Mouse (Mus musculus) intestine, embryonic 14.5 days (tissue): ENCODE data around the gene Abcf2. TPM values are rescaled to one million over a fixed set of nuclear protein-coding genes. Genes with fewer than 3 reads are reported as not detected.
"Not testable (repeated sequence)": the region's sequence is repeated elsewhere in the genome, so short reads cannot be mapped to it uniquely, and the experiment has no call there.

Experiments used
- ATAC-seq: fragments of 200-750 bp; cut with Nextera tagmentation; replicated peaks from 2 replicates; pipeline ENCODE4 v1.8.0; 2017; ENCODE audit warnings: low read depth, moderate number of reproducible peaks, moderate TSS enrichment, moderate library complexity; ENCODE audit not compliant: low FRiP score, low TSS enrichment
- DNase-seq: peaks from one replicate; pipeline ENCODE4 v3.0.0-alpha.2; 2018; ENCODE audit warnings: low spot score
- H3K27ac ChIP-seq: fragments of 300-500 bp; sonication (generic); 2 replicates; pipeline ENCODE4 v1.5.1; 2014; ENCODE audit warnings: low read depth, mild to moderate bottlenecking, control low read depth
- H3K27me3 ChIP-seq: fragments of 300-500 bp; sonication (generic); replicated peaks from 2 replicates; pipeline ENCODE4 v1.6.1; 2014; ENCODE audit warnings: low read length, control low read depth; ENCODE audit not compliant: control insufficient read depth, insufficient read depth
- H3K36me3 ChIP-seq: fragments of 300-500 bp; sonication (generic); 2 replicates; pipeline ENCODE4 v1.6.1; 2014; ENCODE audit warnings: low read length, control low read depth; ENCODE audit not compliant: control insufficient read depth, insufficient read depth
- H3K4me1 ChIP-seq: fragments of 300-500 bp; sonication (generic); replicated peaks from 2 replicates; pipeline ENCODE4 v1.6.1; 2014; ENCODE audit warnings: low read length, control low read depth, mixed read lengths; ENCODE audit not compliant: control insufficient read depth, insufficient read depth
- H3K4me2 ChIP-seq: fragments of 300-500 bp; sonication (generic); 2 replicates; pipeline ENCODE4 v1.6.1; 2014; ENCODE audit warnings: low read length
- H3K4me3 ChIP-seq: fragments of 300-500 bp; sonication (generic); 2 replicates; pipeline ENCODE4 v1.5.1; 2014; ENCODE audit warnings: low read depth, low read length, control low read depth, mixed read lengths
- H3K9ac ChIP-seq: fragments of 300-500 bp; sonication (generic); 2 replicates; pipeline ENCODE4 v1.6.1; 2014; ENCODE audit warnings: mild to moderate bottlenecking, low read length
- H3K9me3 ChIP-seq: fragments of 300-500 bp; sonication (generic); 2 replicates; pipeline ENCODE4 v1.6.1; 2016; ENCODE audit warnings: low read length, control low read depth; ENCODE audit not compliant: control insufficient read depth
- WGBS: fragments of 180-500 bp; shearing (Covaris S2); extraction: QIAGEN DNeasy Blood & Tissue Kit; methylation state at CpG from one replicate; pipeline ENCODE4 v1.1.7; 2014; 5-methylcytosine and 5-hydroxymethylcytosine counted together
- polyA plus RNA-seq: library from polyadenylated mRNA; unstranded; fragments of >200 nt; fragmentation: Nextera tagmentation; extraction: Ambion mirVana; gene quantifications from 2 replicates; pipeline ENCODE4 v1.2.1, GENCODE M21; 2014

The Abcf2 gene
- polyA plus RNA-seq, 1 experiment from 2014 or later: 98.4 TPM

- DNase-seq: no peak
Observed at GRCm38 (mm10) chr5:24586106-24586505, 8.8 kb upstream of the Abcf2 start.

GRCm38 (mm10) chr5:24578109-24578963 lies 1.1 kb upstream of the Abcf2 start:
- 69% methylated on average over 6 of the region's 6 CpGs for WGBS
- peak overlapping the region; percentile 75 for H3K27ac ChIP-seq
- no peaks in the 10 kb centered on the region for H3K27me3 ChIP-seq
- no peak for ATAC-seq
- peaks cover 20% of the 10 kb centered on the region for H3K36me3 ChIP-seq
- peak overlapping the region; percentile 53 for H3K9ac ChIP-seq
- peak overlapping the region; percentile 76 for H3K4me2 ChIP-seq
- peak overlapping the region; percentile 51 for H3K4me3 ChIP-seq
- no peak for DNase-seq
- peaks cover 11% of the 10 kb centered on the region for H3K4me1 ChIP-seq
- H3K9me3 ChIP-seq: no peaks in the 10 kb centered on the region

More at GRCm38 (mm10) chr5:24586106-24586505, 8.8 kb upstream of the Abcf2 start:
- H3K9me3 ChIP-seq: no peaks in the 10 kb centered on the region
- H3K9ac ChIP-seq: peak overlapping the region; percentile 61
- H3K4me3 ChIP-seq: peak overlapping the region; percentile 81
- peak overlapping the region; percentile 94 for H3K4me2 ChIP-seq
- H3K27me3 ChIP-seq: no peaks in the 10 kb centered on the region
- WGBS: 12% methylated on average over 8 of the region's 8 CpGs
- no peak overlapping the region for H3K27ac ChIP-seq
- peaks cover 13% of the 10 kb centered on the region for H3K4me1 ChIP-seq
- H3K36me3 ChIP-seq: peaks cover 10% of the 10 kb centered on the region; the same call in 1 of the 2 replicates
- no peak; the same call in 1 of the 2 replicates for ATAC-seq

- H3K9me3 ChIP-seq: no peaks in the 10 kb centered on the region
- peak overlapping the region; percentile 61 for H3K4me3 ChIP-seq
- peaks cover 11% of the 10 kb centered on the region for H3K4me1 ChIP-seq
- H3K27me3 ChIP-seq: no peaks in the 10 kb centered on the region
- H3K27ac ChIP-seq: peak overlapping the region; percentile 64; the same call in 1 of the 2 replicates
- WGBS: under 1% methylated on average over 32 of the region's 32 CpGs
- ATAC-seq (peak; percentile 38), DNase-seq (no peak)
- peak overlapping the region; percentile 58 for H3K4me2 ChIP-seq
- H3K9ac ChIP-seq: peak overlapping the region; percentile 72
- H3K36me3 ChIP-seq: peaks cover 35% of the 10 kb centered on the region
Observed at GRCm38 (mm10) chr5:24576801-24577182, 475 bp downstream of the Abcf2 start.

- no peak for ATAC-seq
- H3K27ac ChIP-seq: no peak overlapping the region
Observed at GRCm38 (mm10) chr5:24575948-24576347, 1.3 kb downstream of the Abcf2 start.

GRCm38 (mm10) chr5:24556709-24557108 lies 20.6 kb downstream of the Abcf2 start, which contains the start of gene 4931409K22Rik:
4931409K22Rik (minus strand) TSS chr5:24556809.
- Histone ChIP-seq H3K36me3 (no peaks in the 10 kb centered on the region), H3K27me3 (no peaks in the 10 kb centered on the region; the same call in 1 of the 2 replicates), H3K9ac (no peak within 1 kb of the TSS), H3K4me3 (no peak within 1 kb of the TSS), H3K9me3 (no peaks in the 10 kb centered on the region), H3K4me1 (no peaks in the 10 kb centered on the region), H3K27ac (no peak within 1 kb of the TSS), H3K4me2 (no peak within 1 kb of the TSS)
- DNase-seq: no peak
- WGBS: 68% methylated on average over 2 of the region's 2 CpGs
- ATAC-seq: no peak

More at GRCm38 (mm10) chr5:24575948-24576347, 1.3 kb downstream of the Abcf2 start:
- no peak for DNase-seq
- Histone ChIP-seq H3K9me3 (no peaks in the 10 kb centered on the region), H3K27me3 (no peaks in the 10 kb centered on the region), H3K4me2 (peak overlapping the region; percentile 58), H3K36me3 (peaks cover 44% of the 10 kb centered on the region), H3K4me3 (no peak overlapping the region), H3K9ac (no peak overlapping the region; the same call in 1 of the 2 replicates), H3K4me1 (peaks cover 11% of the 10 kb centered on the region)
- WGBS: 93% methylated on average over 1 of the region's 1 CpGs

GRCm38 (mm10) chr5:24555335-24555734 lies 21.9 kb downstream of the Abcf2 start:
- H3K27ac ChIP-seq, H3K4me2 ChIP-seq, H3K36me3 ChIP-seq, H3K27me3 ChIP-seq, ATAC-seq, H3K4me3 ChIP-seq, H3K4me1 ChIP-seq, DNase-seq, H3K9me3 ChIP-seq, H3K9ac ChIP-seq: not testable (repeated sequence)
- 90% methylated on average over 7 of the region's 7 CpGs for WGBS

GRCm38 (mm10) chr5:24553621-24554244 lies 23.5 kb downstream of the Abcf2 start:
- DNase-seq (no peak), ATAC-seq (no peak)
- Histone ChIP-seq H3K4me3 (no peak overlapping the region), H3K27me3 (no peaks in the 10 kb centered on the region; the same call in 1 of the 2 replicates), H3K4me2 (no peak overlapping the region), H3K27ac (no peak overlapping the region), H3K4me1 (peaks cover 9% of the 10 kb centered on the region), H3K9ac (no peak overlapping the region), H3K36me3 (no peaks in the 10 kb centered on the region), H3K9me3 (no peaks in the 10 kb centered on the region)
- WGBS: 68% methylated on average over 5 of the region's 5 CpGs

- DNase-seq (no peak), ATAC-seq (no peak; the same call in 1 of the 2 replicates)
- Histone ChIP-seq H3K27me3 (no peaks in the 10 kb centered on the region; the same call in 1 of the 2 replicates), H3K4me1 (peaks cover 9% of the 10 kb centered on the region), H3K4me2 (peak overlapping the region; percentile 40), H3K9ac (no peak overlapping the region), H3K9me3 (no peaks in the 10 kb centered on the region), H3K27ac (no peak overlapping the region), H3K4me3 (no peak overlapping the region; the same call in 1 of the 2 replicates), H3K36me3 (no peaks in the 10 kb centered on the region)
- 61% methylated on average over 2 of the region's 2 CpGs for WGBS
Observed at GRCm38 (mm10) chr5:24551317-24551688, 26.0 kb downstream of the Abcf2 start.
